Mouse (Mus musculus) liver, embryonic 14.5 days (tissue): ENCODE results near the gene Prps1.
A peak's percentile ranks its signal among the peaks of the same experiment; 100 is the strongest.

Experiments
- CTCF ChIP-seq: IDR thresholded peaks from 2 replicates; pipeline ENCODE4 v1.5.1; 2016; ENCODE audit warnings: antibody characterized with exemption, low read depth, control low read depth
- EP300 ChIP-seq: IDR thresholded peaks from 2 replicates; pipeline ENCODE4 v1.6.1; 2016; ENCODE audit warnings: antibody characterized with exemption, low read depth

- TF ChIP-seq CTCF (peak; percentile 46; the same call in 1 of the 2 replicates), EP300 (no peak)
Measured at GRCm38 (mm10) chrX:140491884-140492571, 35.6 kb downstream of the Prps1 start.
